Mouse (Mus musculus) E14TG2a.4 (cell line): ENCODE results near the gene Tcfl5.

Experiments
- H3K27me3 ChIP-seq: 2 replicates; pipeline ENCODE4 v1.6.1; 2014; ENCODE audit warnings: low read length, control low read depth; ENCODE audit not compliant: insufficient read depth
- H3K36me3 ChIP-seq: 2 replicates; pipeline ENCODE4 v1.6.1; 2014; ENCODE audit warnings: low read length, control low read depth; ENCODE audit not compliant: insufficient read depth
- H3K4me1 ChIP-seq: replicated peaks from 2 replicates; pipeline ENCODE4 v1.6.1; 2014; ENCODE audit warnings: low read depth, low read length, control low read depth
- H3K4me3 ChIP-seq: replicated peaks from 2 replicates; pipeline ENCODE4 v1.5.1; 2014; ENCODE audit warnings: mild to moderate bottlenecking, low read length
- H3K9me3 ChIP-seq: 2 replicates; pipeline ENCODE4 v1.6.1; 2014; ENCODE audit warnings: low read length, control low read depth
- CTCF ChIP-seq: conservative IDR thresholded peaks from 2 replicates; pipeline ENCODE4 v1.5.1; 2014; ENCODE audit warnings: low read length
- NANOG ChIP-seq: IDR thresholded peaks from 2 replicates; pipeline ENCODE4 v1.6.1; 2014; ENCODE audit warnings: borderline replicate concordance, low read length, mixed read lengths
- POU5F1 ChIP-seq: IDR thresholded peaks from 2 replicates; pipeline ENCODE4 v1.6.1; 2014; ENCODE audit warnings: low read length, borderline replicate concordance

Tcfl5 gene

DNA sequence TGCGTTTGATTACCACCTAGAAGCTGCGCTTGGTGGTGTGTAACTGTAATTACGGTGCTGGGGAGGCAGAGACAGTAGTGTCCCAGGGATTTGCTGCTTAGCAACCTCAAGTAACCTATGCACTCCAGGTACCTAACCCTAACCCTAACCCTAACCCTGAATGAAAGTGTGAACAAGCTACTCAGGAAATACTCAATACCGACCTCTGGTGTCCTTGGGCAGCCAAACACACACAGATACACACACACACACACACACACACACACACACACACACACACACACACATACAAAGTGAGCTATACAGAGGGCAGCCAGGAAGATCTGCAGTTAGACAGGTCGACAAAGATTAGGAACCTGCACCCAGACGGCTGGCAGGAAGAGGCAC, 53.8 kb downstream of the Tcfl5 start:
- TF ChIP-seq CTCF (no peak), NANOG (no peak), POU5F1 (no peak)
- peak overlapping the region; percentile 94 for H3K4me3 ChIP-seq
- H3K9me3 ChIP-seq = no peaks in the 10 kb centered on the region
- peaks cover 28% of the 10 kb centered on the region for H3K4me1 ChIP-seq
- H3K27me3 ChIP-seq = no peaks in the 10 kb centered on the region
- peaks cover 68% of the 10 kb centered on the region for H3K36me3 ChIP-seq

DNA sequence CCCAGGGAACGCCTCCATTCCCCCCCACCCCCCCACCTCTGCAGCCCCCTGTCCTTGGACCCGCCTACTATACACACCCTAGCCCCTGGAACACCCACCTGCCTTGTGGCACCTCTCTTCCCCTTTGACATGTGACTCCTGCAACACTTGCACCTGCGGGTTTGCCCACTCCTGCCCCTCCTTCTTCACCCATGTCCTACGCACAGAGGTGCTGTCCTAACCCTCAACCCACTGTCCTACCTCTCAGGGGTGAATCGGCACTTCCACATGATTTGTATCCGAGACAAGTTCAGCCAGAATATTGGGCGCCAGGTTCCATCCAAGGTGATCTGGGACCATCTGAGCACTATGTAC, 59.4 kb downstream of the Tcfl5 start:
- H3K9me3 ChIP-seq = no peaks in the 10 kb centered on the region
- H3K4me3 ChIP-seq = peak overlapping the region; percentile 93
- H3K36me3 ChIP-seq = peaks cover 40% of the 10 kb centered on the region
- peaks cover 26% of the 10 kb centered on the region for H3K4me1 ChIP-seq
- peaks cover 12% of the 10 kb centered on the region for H3K27me3 ChIP-seq
- no peak for TF ChIP-seq NANOG
- TF ChIP-seq POU5F1 = no peak
- no peak for TF ChIP-seq CTCF

DNA sequence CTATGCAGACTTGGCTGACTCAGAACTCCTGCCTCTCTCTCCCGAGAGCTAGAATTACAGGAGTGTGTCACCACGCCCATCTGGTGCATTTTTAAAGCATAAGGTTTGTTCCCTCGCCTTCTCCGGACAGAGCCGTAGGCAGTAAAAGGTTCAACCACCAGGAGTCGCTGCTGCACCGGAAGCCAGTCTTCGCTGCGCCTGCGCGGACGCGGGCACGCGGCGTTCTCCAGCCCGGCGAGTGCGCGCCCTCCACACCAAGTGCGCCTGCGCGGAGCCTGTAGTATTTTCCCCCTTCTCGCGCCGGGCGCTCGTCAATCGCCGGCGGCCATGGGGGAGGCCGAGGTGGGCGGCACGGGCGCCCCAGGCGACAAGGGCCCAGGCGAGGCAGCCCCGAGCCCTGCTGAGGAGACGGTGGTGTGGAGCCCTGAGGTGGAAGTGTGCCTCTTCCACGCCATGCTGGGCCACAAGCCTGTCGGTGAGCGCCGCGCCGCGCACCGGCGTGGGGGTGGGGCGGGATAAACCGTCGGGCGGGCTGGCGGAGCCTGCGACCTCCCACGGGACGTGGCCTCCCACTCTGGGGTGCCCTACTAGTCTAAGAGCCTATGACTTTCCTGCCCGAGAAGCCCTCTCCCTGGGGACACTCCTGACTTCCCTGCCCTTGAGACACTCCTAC, 59.9 kb downstream of the Tcfl5 start:
- Histone ChIP-seq H3K9me3 (no peaks in the 10 kb centered on the region), H3K4me1 (peaks cover 26% of the 10 kb centered on the region), H3K27me3 (peaks cover 17% of the 10 kb centered on the region), H3K36me3 (peaks cover 40% of the 10 kb centered on the region), H3K4me3 (peak overlapping the region; percentile 93)
- TF ChIP-seq POU5F1 (no peak), NANOG (no peak), CTCF (peak; percentile 60)

DNA sequence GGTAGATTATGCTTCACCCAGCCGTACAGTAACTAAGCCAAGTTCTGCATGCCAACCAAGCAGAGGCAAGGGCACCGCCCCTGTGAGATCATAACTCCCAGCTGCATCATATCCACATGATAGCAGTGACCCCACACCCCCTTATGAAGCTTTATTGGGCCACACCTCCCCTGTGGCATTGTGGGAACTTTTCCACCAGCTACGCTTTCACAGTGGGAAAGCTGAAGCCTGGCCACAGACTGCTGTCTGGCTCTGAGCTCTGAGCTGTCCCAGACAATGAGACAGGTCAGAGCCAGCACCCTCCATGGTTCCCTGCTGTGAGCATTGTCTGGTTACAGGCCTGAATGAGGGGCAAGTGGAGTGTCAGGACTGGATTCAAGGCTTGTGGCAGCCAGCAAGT, 61.5 kb downstream of the Tcfl5 start, which contains the start of gene Mrgbp:
Gene Mrgbp (plus strand): TSS at position 303 of the 400 bp plus-strand sequence.
- peaks cover 31% of the 10 kb centered on the region for H3K27me3 ChIP-seq
- H3K4me3 ChIP-seq = peak within 1 kb of the TSS; percentile 93; the same call in 1 of the 2 replicates
- H3K9me3 ChIP-seq = no peaks in the 10 kb centered on the region
- peaks cover 26% of the 10 kb centered on the region for H3K4me1 ChIP-seq
- TF ChIP-seq CTCF (no peak), NANOG (no peak), POU5F1 (no peak)
- peaks cover 27% of the 10 kb centered on the region for H3K36me3 ChIP-seq

DNA sequence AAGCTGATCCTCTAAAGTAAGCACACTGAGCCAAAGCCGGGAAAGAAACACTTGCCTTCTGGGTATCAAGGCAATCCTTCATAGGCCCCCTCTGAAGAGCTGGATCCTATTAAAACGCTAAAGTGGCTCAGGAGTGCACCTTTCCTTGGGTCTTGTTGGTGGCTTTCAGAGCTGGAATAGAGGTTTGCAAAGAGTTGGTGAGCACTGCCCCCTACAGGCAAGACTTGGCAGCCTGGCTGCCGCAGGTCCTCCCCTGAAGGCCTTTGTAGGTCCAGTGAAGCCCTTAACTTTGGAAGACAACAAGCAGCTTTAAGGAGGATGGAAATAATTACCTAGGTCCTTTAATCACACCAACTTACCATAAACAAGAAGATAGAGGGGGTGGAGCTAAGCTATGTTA, 63.8 kb downstream of the Tcfl5 start:
- Histone ChIP-seq H3K4me1 (peaks cover 14% of the 10 kb centered on the region), H3K9me3 (no peaks in the 10 kb centered on the region), H3K36me3 (peaks cover 3% of the 10 kb centered on the region), H3K27me3 (peaks cover 45% of the 10 kb centered on the region), H3K4me3 (no peak overlapping the region)
- peak; percentile 84 for TF ChIP-seq CTCF
- no peak for TF ChIP-seq NANOG

DNA sequence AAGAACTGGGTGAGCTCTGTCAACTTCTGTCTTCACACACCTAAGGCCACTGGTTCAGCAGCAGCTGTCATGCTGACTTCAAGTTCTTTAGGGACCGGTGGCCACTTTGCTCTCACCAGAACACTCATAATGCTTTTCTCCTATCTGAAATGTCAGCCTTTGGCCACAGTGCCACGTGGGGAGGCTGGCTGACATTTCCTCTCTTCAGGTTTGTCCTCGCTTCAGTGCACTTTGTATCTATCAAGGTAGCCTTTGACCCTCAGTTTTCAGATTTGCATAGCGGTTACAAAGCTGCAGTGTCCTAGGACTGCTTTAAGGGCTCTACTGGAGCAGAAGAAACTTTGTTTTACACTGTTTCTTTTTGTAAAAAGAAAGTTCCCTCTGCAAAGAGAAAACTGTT, 66.0 kb downstream of the Tcfl5 start:
- TF ChIP-seq CTCF (no peak), POU5F1 (no peak), NANOG (no peak)
- Histone ChIP-seq H3K36me3 (no peaks in the 10 kb centered on the region), H3K27me3 (peaks cover 58% of the 10 kb centered on the region), H3K4me1 (0 out of 2 replicates have a peak, but pooled peaks cover 3% of the 10 kb centered on the region), H3K9me3 (peaks cover 4% of the 10 kb centered on the region; the same call in 1 of the 2 replicates), H3K4me3 (no peak overlapping the region)
